Mouse (Mus musculus): ENCODE measurements around the gene Unc13a.

GRCm38 (mm10) chr8:71574426-71574825 is 97.1 kb downstream of the Unc13a start:
- no peak for TF ChIP-seq MYOD1 (IDR thresholded peaks at IDR 0.05; ENCODE audit: control insufficient read depth, insufficient read length, low read depth)
- TF ChIP-seq CTCF (IDR thresholded peaks at IDR 0.05; ENCODE audit: control insufficient read depth, insufficient read depth, insufficient read length): no peak
- no peak for TF ChIP-seq MAX (IDR thresholded peaks at IDR 0.05)
